Mouse (Mus musculus): ENCODE measurements around the gene Mup7.
"Not testable (repeated sequence)": the region's sequence is repeated elsewhere in the genome, so short reads cannot be mapped to it uniquely, and the experiment has no call there.

Mup7 gene

DNA sequence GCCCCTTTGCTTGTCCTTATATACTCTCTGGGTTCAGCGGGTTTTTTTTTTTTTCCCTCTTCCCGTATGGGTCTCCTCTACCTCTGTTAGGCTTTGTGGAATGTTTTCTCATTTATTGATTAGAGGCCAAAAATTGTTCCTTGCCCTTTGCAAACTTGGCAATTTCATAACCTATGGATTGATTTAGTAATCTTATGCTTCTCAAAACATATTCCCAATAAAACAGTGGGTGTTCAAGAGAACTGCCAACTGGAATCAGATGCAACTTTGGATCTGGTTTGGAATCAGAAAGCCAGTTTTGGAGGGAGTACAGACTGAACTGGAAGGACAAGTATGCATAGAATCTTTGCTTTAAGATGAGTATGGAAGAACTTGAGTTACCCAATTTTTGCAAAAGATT lies at the start of gene Mup7:
Gene Mup7, minus strand, starts transcription at position 101 of the 400 bp plus-strand sequence.
- DNase-seq (ENCODE audit: low read depth, low spot score): not testable (repeated sequence)

- not testable (repeated sequence) for DNase-seq (ENCODE audit: low read depth, low spot score)
Measured at GRCm38 (mm10) chr4:60079865-60080264, 9.6 kb upstream of the Mup7 start.

DNA sequence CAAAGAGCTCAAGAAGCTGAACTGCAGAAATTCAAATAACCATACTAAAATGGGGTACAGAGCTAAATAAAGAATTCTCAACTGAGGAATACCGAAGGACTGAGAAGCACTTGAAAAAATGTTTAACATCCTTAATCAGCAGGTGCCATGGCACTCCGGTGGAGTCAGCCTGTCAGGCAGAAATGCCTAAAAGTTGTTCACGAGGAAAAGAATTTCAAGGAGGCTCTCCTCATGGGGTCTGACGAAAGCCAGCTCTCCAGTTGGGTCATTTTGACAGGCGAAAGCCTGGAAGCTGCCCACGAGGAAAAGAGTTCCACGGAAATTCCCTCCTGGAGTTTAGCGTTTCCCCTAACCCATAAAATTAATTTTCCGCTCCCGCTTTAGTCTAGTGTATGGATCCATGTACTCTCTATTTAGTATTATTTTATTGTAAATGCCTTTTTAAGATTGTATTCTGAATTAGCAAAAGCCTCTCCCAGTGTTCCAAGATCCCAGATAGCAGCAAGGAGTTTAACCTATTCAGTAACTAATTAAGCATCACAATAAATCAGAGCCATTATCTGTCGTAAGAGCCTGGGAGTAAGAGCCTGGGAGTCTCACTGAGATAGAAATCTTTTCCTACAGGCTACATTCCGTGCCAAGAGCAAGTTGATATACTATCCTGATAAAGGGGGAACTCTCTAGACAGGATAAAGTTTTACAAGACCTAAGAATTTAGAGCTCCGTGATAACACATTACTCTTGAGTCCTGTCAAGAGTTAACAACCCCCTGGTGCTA lies 40.8 kb downstream of the Mup7 start:
- not testable (repeated sequence) for DNase-seq (ENCODE audit: low read depth, low spot score)

DNA sequence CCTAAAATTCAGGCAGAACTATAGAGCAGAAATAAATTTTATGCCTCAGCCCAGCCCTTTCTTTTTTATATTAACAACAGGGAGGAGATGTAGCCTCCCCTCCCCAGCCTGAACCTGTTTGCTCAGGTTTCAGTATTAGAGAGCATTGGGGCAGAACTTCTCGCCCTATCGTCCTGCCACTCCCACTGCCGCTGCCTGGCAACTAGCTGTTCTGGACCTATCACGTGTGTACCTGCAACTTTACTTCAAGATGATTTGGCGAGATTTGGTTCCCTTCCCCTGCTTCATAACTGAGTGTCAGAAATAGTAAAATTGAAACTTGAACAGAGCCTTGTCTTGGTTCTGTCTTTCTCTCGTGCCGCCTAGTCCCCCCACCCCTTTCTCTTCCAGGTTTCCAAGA lies 50.1 kb downstream of the Mup7 start:
- DNase-seq (ENCODE audit: low read depth, low spot score): not testable (repeated sequence)

All from ZHBTc4 (cell line).